Mouse (Mus musculus): ENCODE measurements at regions not wholly inside any gene's neighbourhood (a gene's known extent, or its start where the extent isn't known, plus 50 kb on each side); places are given as distances from the start of the nearest gene placed in this dataset.
"Not testable (repeated sequence)": the region's sequence is repeated elsewhere in the genome, so short reads cannot be mapped to it uniquely, and the experiment has no call there.

GRCm38 (mm10) chr7:60492028-60492995 is 352.3 kb upstream of the Snrpn start:
- DNase-seq = peak; percentile 48

- DNase-seq = not testable (repeated sequence)
Measured at GRCm38 (mm10) chr7:60487839-60488454, 347.9 kb upstream of the Snrpn start.

GRCm38 (mm10) chr7:60450074-60450603 is 310.1 kb upstream of the Snrpn start:
- peak; percentile 3 for DNase-seq

- DNase-seq = not testable (repeated sequence)
Measured at GRCm38 (mm10) chr7:60449239-60450073, 309.4 kb upstream of the Snrpn start.

- no peak for DNase-seq
Measured at GRCm38 (mm10) chr7:60438781-60439180, 298.8 kb upstream of the Snrpn start.

- peak; percentile 56 for DNase-seq
Measured at GRCm38 (mm10) chr7:60391011-60391863, 251.2 kb upstream of the Snrpn start.

- not testable (repeated sequence) for DNase-seq
Measured at GRCm38 (mm10) chr7:60386957-60387356, 246.9 kb upstream of the Snrpn start.

- not testable (repeated sequence) for DNase-seq
Measured at GRCm38 (mm10) chr7:60374001-60374400, 234.0 kb upstream of the Snrpn start.

GRCm38 (mm10) chr7:60352206-60352605 is 212.2 kb upstream of the Snrpn start:
- peak; percentile 5 for DNase-seq

All from kidney, adult 18-20 months (tissue).